Mouse (Mus musculus): Measurements from ENCODE around the gene Dync1h1.
"Not testable (repeated sequence)": the region's sequence is repeated elsewhere in the genome, so short reads cannot be mapped to it uniquely, and the experiment has no call there.

The Dync1h1 gene

DNA sequence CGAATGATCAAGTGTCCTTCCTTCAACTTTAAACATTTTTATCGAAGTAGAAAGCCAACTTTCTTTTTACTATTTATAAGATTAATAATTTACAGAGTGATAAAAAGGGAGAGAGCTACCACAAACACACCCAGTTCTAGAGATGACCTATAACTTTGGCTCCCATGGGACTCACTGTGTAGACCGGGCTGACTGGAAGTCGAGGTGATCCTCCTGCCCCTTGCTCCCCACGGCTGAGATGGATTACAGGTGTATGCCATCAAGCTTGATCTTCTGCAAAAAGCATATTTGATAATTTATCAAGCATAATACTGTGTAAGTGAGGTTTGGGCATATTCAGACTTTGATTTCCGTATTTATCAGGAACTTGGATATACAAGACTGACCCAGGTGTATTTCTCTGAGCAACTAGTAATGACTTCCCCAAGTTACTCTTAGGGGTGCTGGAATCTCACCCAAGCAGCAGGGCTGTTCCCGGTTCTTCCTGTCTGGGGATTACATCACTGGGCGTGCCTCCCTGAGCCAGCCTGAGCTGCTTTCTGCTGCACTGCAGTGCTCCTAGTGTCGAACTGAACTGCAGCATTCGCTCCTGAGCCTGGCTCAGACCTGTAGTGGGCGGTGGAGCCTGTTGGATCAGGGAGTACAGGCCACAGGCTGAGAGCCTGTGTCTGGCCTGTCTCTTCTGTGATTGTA is 7.4 kb downstream of the Dync1h1 start:
- DNase-seq, result peak; percentile 77

DNA sequence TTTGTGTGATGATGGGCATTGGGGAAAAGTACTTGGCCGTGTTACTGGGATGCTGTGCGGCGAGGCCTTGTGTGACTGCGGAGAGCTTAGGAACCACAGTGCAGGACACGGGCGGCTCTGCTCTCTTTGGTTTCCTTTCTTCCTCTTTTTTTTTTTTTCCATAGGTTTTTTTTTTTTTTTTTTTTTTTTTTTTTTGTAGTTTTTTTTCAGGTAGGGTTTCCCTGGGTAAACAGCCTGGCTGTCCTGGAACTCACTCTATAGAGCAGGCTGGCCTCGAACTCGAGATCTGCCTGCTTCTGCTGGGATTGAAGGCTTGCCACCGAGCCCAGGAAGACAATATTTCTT is 7.9 kb downstream of the Dync1h1 start:
- no peak for DNase-seq

DNA sequence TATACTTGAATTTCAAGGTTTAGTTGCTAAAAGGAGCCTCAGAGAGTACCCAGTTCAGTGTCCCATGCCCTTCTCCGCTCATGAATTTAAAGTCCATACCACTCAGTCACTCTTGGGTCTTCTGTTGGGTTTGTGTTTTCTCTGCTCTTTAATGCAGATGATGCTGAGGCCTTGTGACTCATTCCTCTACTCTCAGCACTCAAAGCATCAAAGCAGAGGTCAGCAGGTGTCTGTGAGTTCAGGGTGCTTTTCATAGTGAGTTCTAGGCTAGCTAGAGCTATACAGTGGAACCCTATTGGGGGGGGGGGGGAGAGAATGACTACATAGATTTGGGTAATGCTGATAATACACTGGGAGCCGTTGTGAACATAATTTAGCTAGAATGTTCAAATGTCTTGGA is 9.5 kb downstream of the Dync1h1 start:
- DNase-seq, result no peak

DNA sequence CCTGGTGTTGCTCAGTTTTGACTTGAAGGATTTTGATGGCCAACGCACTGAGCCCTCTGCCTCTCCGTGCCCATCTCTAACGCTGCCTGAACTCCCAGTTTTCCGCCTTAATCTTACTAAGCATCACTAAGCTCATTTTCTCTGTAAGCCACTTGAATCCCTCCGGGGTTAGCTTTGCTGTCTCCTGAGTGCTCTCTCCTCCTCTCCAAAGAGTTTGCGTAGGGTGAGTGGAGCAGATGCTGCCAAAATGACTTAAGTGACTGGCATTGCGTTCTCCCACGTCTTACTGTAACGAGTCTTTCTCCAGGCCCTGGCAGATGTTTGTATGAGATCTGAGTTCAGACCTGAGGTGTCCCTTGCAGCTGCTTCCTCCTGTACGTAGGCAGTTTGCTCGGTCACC is 28.8 kb downstream of the Dync1h1 start:
- DNase-seq, result no peak

DNA sequence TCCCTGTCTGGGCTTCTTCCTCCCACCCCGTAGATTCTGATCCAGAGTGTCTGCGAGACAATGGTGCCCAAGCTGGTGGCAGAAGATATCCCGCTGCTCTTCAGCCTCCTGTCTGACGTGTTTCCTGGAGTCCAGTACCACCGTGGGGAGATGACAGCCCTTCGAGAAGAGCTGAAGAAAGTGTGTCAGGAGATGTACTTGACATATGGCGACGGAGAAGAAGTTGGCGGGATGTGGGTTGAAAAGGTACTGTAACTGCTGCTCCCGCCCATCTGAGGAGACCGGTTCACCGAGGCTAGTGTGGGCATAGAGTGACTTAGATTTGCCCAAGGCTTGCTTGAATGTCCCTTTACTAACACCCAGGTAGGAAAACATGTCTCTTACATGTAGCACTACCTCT is 35.0 kb downstream of the Dync1h1 start:
- no peak for DNase-seq

DNA sequence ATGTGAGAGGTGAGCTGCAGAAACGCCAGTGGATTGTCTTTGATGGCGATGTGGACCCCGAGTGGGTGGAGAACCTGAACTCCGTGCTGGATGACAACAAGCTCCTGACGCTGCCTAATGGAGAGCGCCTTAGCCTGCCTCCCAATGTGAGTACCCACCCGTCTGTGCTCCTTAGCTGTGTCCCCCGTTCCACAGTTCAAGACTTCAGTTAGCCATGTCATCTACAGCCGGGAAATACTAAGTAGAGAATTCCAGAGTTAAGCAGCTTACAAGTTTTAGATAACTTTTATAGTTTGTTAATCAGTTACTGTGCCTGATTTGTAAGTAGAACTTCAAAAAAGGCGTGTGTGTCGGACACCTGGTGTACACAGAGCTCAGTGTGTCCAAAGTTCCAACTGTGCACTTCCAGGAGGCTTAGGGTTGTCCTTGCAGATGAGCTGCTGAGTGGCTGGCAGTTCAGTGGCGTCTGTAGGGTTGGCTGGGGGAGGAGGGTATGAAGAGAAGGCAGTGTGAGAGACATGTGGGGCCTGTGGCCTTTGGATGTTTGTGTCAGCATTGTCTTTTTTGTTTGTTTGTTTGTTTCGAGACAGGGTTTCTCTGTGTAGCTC is 36.4 kb downstream of the Dync1h1 start:
- DNase-seq, result no peak

DNA sequence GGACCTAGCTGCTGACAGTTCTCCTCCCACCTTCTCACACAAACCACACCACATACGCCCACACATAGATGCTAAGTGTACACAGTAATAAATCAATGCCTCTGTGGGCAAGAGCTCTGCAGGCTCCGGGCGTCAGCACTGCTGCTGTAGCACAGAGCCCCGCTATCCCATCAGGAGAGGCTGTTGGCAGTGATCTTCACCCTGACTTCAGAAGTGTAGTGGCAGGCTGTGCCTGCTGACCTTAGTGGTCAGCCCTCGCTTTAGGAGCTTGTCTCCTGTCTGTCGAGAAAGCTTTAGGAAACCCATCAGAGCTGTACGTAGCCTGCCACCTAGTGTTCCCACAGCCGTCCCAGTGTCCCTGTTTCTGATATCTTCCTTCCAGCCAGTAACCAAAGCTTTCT is 49.0 kb downstream of the Dync1h1 start:
- DNase-seq, result no peak

DNA sequence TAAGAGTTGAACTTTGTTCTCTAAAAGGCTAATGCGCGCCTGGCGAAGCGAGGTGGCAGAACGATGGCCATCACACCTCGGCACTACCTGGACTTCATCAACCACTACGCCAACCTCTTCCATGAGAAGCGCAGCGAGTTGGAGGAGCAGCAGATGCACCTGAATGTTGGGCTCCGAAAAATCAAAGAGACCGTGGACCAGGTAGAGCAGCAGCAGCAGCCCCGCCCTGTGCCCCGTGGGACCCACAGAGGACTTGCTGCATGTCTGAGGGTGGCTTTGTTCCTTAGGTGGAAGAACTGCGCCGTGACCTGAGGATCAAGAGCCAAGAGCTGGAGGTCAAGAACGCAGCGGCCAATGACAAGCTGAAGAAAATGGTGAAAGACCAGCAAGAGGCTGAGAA is 50.2 kb downstream of the Dync1h1 start:
- DNase-seq, result no peak

DNA sequence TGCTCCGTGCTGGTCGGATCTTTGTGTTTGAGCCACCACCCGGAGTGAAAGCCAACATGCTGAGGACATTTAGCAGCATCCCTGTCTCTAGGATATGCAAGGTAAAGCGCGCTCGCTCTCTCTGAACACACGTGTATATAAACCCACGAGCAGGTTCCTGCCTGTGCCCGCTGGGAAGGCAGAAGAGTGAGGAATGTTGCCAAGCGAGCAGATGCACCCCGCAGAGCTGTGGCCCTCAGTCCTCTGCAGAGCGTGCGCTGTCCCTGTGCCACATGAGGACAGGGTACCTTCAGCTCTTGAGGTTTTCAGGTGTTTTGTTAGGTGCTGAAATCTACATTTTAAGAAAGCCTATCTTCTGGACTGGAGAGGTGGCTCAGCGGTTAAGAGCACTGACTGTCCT is 60.5 kb downstream of the Dync1h1 start:
- DNase-seq, result no peak

DNA sequence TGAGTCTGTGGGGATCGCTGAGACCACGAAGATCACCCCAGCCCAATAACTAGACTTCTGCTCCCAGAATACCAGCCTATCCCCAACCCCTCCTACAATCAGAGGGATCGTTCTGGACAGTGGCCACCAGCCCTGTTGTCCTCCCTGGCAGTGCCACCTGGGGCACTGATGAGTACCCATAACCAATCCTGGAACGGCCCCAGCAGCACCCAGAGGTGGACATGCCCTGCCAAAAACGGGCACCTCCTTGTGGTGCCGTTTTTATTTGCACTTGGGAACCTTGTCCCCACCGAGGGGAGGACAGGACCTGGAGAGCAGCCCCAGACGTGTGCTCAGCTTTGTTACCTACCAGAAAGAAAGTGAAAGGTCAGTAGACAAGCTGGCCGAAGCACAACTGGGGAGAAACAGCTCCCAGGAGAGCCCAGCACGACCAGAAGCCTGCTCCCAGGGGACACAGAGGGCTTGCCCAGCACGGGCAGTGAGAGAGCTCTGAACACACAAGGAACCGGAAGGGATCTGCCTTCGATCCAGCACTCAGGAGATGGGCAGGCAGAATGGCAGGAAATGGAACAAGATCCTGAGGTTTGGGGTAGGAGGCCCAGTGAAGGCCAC is 66.3 kb downstream of the Dync1h1 start:
- peak; percentile 24 for DNase-seq

DNA sequence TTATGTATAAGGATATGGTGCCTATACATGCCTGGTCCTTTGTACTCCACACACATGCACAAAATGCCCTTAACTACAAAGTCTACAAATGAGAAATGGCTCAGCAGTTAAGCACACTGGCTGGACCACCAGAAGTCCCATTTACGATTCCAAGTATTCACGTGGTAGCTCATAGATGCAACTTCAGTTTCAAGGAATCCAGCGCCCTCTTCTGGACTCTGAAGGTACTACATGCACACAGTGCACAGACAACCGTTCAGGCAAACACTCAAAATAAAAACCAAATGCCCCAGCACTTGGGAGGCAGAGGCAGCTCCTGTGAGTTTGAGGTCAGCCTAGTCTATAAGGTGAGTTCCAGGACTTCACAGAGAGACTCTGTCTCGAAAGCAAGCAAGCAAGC is 73.0 kb downstream of the Dync1h1 start:
- DNase-seq, result no peak

DNA sequence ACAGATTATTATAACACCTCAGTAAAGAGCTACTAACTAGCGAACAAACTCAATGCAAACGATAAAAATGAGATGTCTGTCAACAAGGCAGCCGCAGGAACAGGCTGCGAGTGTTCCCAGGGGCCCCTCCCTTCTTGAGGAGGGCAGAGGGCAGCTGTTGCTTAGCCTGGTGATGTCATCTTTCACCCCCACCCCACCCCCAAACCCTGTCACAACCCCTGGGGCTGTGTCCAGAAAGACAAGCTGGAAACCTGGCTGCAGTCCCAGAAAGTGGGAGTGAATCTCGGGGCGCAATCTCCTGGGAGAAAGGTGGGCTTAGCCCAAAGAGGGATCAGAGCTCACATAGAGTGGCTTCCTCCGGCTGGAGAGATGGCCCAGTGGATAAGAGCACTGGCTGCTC is 79.9 kb downstream of the Dync1h1 start:
- no peak for DNase-seq

DNA sequence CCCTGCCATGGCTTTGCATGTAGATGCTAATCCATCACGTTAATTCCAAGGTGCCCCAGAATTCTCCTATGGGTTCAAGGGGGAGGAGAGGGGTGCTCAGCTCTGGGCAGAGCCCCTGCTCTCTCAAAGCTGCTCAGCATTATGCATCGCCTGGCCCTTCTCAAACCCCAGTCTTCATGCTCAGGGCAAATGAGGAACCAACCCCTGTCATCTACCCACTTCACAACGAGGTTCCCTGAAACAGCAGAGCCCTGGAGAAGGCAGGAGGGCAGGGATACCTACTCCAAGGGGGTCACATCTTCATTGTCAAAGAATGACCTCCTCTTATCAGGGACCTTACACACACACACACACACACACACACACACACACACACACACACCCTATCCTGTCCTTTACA is 80.6 kb downstream of the Dync1h1 start:
- no peak for DNase-seq

DNA sequence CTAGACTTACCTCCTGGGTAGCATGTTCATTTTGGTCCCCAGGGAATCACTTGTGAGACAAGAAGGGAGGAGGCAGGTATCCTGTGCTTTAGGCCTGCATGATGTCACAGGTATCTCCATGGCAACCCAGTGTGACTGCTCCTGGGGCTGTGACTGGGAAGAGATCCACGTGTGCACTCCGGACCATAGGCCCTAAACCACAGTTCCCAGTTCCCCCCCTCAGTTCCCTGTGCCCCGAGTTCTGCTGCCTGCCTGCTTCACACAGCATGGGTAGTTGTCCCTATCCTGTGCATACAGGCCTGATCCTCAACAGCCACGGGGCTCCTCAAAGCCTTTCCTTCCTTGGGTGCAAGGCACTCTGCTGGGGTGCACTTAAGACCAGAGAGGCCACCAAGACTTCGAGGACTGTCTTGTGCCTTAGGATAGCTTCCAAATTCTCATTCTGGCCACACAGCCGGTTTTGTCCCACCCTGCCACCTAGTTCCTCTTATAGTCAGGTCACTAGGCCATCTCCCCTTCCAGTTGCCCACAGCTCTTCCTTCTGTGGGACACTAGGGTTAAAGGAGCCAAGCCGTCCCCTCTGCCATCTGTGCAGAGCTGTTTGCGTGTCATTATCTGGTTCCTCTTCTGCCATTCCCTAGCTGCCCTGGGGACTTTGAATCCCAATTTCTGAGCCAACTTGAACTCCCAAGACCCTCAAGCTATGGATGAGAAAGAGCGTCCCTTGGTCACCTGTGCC is 81.5 kb downstream of the Dync1h1 start, which contains the start of gene 1700001K19Rik:
Gene 1700001K19Rik (minus strand): TSS at position 59 of the 739 bp plus-strand sequence.
- no peak for DNase-seq

DNA sequence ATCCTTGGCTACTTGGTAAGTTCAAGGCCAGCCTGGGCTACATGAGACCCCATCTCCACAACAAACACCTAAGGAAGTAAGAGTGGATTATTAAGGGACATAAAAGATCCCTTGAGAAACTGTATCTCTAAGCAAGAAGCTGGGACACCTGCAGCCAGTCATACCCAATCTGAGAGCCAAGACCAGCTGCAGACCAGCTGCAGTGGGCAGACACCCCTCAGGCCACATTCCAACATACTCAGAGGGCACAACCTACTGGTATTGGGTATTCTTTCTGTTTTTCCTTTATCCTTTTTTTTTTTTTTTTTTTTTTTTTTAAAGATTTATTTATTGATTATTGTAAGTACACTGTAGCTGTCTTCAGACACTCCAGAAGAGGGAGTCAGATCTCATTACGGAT is 82.3 kb downstream of the Dync1h1 start:
- no peak for DNase-seq

DNA sequence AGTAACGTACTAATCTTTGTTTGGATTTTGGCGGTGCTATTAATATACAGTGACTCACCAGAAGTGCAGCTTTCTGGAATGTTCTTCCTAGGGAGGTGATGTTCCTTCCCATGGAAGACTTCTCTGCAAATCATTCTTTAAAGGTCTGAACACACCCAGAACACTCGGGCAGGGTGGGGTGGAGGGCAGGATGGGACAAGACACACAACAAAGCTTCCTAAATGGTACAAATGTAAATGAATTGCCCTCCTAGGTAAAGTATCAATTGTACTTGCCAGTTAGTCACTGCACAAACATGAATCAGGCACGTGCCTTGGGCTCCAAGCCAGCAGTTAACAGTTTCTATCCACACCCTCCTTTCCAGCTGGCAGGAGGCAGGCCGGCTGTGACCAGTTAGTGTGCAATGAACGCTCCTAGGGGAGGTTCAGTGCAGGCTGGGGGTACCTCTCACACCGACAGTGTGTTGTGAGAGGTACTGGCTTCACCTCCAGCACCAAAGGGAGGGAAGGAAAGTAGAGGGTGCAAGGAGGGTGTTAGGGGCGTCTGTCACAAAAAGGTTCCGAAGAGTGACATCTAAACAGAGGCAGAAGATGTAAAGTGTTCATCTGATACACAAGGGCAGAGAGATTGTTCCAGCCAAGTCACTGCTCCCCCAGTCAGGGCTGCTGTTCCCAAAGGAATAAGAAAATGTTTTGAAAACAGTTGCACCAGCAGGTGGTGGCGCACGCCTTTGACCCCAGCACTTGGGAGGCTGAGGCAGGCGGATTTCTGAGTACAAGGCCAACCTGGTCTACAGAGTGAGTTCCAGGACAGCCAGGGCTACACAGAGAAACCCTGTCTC is 86.9 kb downstream of the Dync1h1 start:
- DNase-seq, result peak; percentile 85

DNA sequence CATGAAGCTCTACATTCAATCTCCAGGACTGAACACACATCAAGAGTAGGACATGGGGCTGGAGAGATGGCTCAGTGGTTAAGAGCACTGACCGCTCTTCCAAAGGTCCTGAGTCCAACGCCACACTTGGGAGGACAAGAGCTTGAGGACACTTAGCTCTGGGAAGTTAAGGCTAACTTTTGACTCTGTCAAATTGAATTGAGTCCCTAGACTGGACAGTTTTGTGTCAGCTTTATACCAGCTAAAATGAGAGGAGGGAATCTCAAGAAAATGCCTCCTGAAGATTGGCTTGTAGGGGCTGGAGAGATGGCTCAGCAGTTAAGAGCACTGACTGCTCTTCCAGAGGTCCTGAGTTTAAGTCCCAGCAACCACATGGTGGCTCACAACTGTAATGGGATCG is 87.7 kb downstream of the Dync1h1 start:
- not testable (repeated sequence) for DNase-seq

DNA sequence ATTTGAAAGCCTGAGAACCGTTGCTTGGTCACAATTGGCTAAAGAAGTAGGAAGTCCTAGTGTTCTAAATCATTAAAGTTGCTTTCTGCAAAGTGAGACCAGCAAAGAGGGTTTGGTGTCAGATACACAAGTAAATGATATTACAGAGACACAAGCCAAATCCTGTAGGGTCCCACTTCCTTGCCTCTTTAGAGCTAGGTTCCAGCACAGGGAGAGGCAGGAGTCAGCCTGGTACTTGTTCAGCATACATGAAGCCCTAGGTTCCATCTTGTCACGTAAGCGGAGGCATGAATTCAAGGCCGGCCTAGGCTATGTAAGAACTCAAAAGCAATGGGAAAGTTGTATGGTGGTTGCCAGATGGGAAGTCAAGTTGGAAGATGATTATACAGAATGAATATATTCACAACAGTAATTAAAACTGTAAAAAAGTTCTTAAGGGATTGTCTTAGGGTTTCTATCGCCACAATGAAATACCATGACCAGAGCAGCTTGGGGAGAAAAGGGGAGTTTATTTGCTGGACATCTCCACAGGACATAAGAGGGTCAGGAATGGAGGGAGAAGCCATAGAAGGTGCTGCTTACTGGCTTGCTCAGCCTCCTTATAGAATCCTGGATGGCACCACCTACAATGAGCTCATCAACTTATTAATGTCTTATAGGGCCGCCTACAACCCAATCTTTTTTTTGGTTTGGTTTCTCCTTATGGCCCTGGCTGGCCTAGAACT is 88.8 kb downstream of the Dync1h1 start:
- DNase-seq, result no peak

DNA sequence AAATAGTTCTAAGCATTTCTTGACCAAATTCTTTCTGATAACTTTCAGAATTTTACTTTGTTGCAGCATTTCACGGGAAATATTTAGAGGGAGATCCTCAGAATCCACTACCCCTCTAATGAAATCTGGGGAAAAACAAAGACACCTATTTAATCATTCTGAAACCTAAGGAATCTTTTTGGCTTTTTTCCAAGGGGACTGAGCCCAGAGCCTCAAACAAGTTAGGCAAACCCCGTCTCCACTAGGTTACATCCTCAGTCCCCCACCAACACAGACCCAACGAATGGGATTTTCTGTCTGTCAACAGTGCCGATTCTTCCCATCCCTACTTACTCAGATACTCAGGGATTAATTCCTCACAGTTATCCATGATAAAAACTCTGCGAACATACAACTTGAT is 92.1 kb downstream of the Dync1h1 start:
- DNase-seq, result not testable (repeated sequence)

DNA sequence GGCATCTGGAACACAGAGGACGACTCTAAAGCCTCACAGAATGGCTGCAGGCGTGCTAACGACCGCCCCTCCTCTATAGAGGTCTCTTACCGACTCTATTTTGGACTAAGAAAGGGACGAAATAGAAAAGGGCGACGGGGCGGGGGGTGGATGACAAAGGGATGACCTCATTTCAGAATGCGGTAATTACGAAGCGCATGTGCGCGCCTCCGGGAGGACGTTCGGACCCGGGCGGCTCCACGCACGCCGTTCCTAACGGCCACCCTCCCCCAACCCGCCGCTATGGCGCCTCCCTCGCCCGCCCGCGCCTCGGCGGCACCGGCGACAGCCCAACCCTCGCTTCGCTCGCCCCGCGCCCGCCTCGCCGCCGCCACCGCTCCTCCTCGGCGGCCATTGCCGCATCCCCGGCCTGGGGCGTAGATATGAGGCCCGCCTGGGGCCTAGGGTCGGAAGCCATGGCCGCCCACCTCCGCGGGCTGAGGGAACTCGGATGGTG is 94.5 kb downstream of the Dync1h1 start:
- DNase-seq, result peak; percentile 59

DNA sequence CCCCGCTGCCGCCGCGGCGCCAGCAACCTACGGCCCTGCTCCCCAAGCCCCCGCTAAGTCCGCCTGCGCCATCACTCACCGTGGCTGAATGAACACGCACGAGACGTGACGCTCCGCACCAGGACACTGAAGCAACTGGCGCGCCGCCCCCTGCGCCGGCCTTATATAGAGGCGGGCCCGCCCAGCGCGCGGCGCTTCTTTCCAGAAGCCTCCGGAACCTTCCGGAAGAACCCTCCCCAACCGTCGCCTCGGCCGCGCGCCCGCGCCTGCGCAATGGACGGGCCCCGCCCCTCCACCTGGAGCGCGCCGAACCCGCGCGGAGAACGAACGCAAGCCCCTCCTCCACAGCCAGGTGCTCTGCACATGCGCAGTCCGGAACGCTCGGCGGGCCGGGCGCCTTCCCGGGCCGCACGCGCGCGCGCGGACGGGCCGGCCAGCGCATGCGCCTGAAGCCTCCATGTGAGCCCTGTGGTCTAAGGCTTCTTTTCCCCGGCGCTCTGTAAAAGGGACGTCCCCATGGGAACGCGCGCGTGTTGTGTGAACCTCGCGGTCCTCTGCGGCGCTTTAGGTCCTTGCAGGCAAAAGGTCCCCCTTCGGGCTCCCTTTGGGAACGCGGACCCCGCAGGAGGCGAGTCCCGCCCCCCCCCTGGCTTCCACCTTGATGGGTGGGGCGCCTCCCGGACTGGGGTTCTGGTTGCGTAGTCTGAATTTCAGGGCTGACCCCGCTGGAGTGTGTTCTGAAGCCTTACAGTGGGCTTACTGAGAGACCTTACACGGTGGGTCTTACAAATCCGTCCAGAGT is 95.1 kb downstream of the Dync1h1 start:
- DNase-seq, result peak; percentile 99
